Mouse (Mus musculus) ES-E14 (cell line): Measurements from ENCODE around the gene Tnfsfm13.

Experiments used
- HCFC1 ChIP-seq: IDR thresholded peaks from 2 replicates; pipeline ENCODE4 v1.6.1; 2012; ENCODE audit warnings: low read length, inconsistent platforms, borderline replicate concordance; ENCODE audit not compliant: insufficient read depth
- ZC3H11A ChIP-seq: IDR thresholded peaks from 2 replicates; pipeline ENCODE4 v1.6.1; 2012; ENCODE audit warnings: low read depth, mild to moderate bottlenecking, inconsistent platforms, low read length, borderline replicate concordance
- ZNF384 ChIP-seq: IDR thresholded peaks from 2 replicates; pipeline ENCODE4 v1.6.1; 2012; ENCODE audit warnings: low read depth, low read length, inconsistent platforms

- no peak for TF ChIP-seq HCFC1
- peak; percentile 27; the same call in 1 of the 2 replicates for TF ChIP-seq ZC3H11A
- no peak for TF ChIP-seq ZNF384
Observed at GRCm38 (mm10) chr11:69719423-69719822, 23.5 kb upstream of the Tnfsfm13 start.
